Mouse (Mus musculus): ENCODE data around the gene Cotl1. TPM values are rescaled to one million over a fixed set of nuclear protein-coding genes. Genes with fewer than 3 reads are reported as not detected.

Gene Cotl1
- polyA plus RNA-seq, 1 experiment from 2014 or later = 101 TPM

- 0 out of 2 replicates have a peak, but pooled peaks cover 2% of the 10 kb centered on the region for H3K36me3 ChIP-seq (ENCODE audit: insufficient read depth, low read length)
- WGBS = 78% methylated on average over 4 of the region's 4 CpGs
- H3K9ac ChIP-seq (ENCODE audit: low read depth, low read length) = no peak overlapping the region
- DNase-seq (ENCODE audit: low spot score) (no peak), ATAC-seq (replicated peaks; ENCODE audit: low FRiP score, low read depth) (no peak)
- no peaks in the 10 kb centered on the region for H3K27me3 ChIP-seq (ENCODE audit: insufficient read depth, low read length)
- H3K4me2 ChIP-seq (ENCODE audit: low read length) = no peak overlapping the region
- no peak for TF ChIP-seq CTCF (IDR thresholded peaks at IDR 0.05; ENCODE audit: low read depth)
- H3K4me1 ChIP-seq (replicated peaks; ENCODE audit: insufficient read depth, low read length) = peaks cover 40% of the 10 kb centered on the region
- no peak overlapping the region for H3K27ac ChIP-seq
- no peaks in the 10 kb centered on the region for H3K9me3 ChIP-seq (replicated peaks; ENCODE audit: low read length)
- H3K4me3 ChIP-seq (replicated peaks; ENCODE audit: low read depth, low read length) = no peak overlapping the region
These were observed 3.5 kb downstream of the Cotl1 start for GRCm38 (mm10) chr8:119836831-119837230.

DNA sequence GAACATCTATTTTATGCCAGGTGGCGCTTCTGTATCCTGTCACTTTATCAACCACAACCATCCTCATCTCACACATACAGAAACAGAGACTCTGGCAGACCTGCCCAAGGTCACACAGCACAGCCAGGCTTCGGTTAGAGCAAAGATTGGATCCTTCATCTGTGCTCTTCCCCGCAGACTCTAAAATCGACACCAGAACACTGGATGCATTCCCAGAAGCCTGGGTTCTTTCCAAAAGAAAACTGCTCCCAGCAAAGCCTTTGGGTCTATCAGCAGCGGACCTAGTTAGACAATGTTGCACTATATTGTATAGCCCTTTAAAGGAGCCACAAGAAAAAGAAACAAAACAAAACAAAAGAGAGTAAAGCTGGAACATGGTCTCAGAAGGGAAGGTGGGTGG lies 5.1 kb downstream of the Cotl1 start:
- Histone ChIP-seq H3K4me1 (replicated peaks; ENCODE audit: insufficient read depth, low read length) (peaks cover 52% of the 10 kb centered on the region), H3K4me2 (ENCODE audit: low read length) (no peak overlapping the region), H3K27ac (no peak overlapping the region), H3K4me3 (replicated peaks; ENCODE audit: low read depth, low read length) (no peak overlapping the region), H3K36me3 (ENCODE audit: insufficient read depth, low read length) (0 out of 2 replicates have a peak, but pooled peaks cover 2% of the 10 kb centered on the region), H3K9me3 (replicated peaks; ENCODE audit: low read length) (no peaks in the 10 kb centered on the region), H3K9ac (ENCODE audit: low read depth, low read length) (no peak overlapping the region), H3K27me3 (ENCODE audit: insufficient read depth, low read length) (no peaks in the 10 kb centered on the region)
- DNase-seq (ENCODE audit: low spot score) (no peak), ATAC-seq (replicated peaks; ENCODE audit: low FRiP score, low read depth) (no peak)
- TF ChIP-seq CTCF (IDR thresholded peaks at IDR 0.05; ENCODE audit: low read depth) = no peak
- 77% methylated on average over 5 of the region's 5 CpGs for WGBS

DNA sequence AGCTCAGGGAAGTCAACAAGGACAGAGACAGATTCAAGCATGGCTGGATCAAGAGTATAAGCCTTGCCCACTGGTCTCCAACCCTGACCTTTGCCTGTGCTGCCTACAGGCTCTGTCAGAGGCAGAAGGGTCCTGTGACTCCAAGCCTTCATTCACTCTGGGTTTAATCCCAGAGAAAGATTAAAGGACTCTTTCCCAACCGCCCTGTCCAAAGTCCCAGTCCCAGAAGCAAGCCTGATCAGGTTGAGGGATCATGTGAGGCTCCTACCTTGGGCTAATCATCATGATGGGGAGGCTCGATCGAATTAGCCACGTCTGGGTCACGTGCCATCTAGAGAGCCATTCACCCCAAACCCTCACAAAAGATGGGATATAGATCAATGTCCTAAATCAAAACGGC lies 5.7 kb downstream of the Cotl1 start:
- Histone ChIP-seq H3K9me3 (replicated peaks; ENCODE audit: low read length) (no peaks in the 10 kb centered on the region), H3K27me3 (ENCODE audit: insufficient read depth, low read length) (no peaks in the 10 kb centered on the region), H3K4me2 (ENCODE audit: low read length) (no peak overlapping the region), H3K27ac (no peak overlapping the region), H3K4me3 (replicated peaks; ENCODE audit: low read depth, low read length) (no peak overlapping the region), H3K9ac (ENCODE audit: low read depth, low read length) (no peak overlapping the region), H3K4me1 (replicated peaks; ENCODE audit: insufficient read depth, low read length) (peaks cover 55% of the 10 kb centered on the region), H3K36me3 (ENCODE audit: insufficient read depth, low read length) (0 out of 2 replicates have a peak, but pooled peaks cover 2% of the 10 kb centered on the region)
- TF ChIP-seq CTCF (IDR thresholded peaks at IDR 0.05; ENCODE audit: low read depth) = no peak
- 85% methylated on average over 6 of the region's 6 CpGs for WGBS
- ATAC-seq (replicated peaks; ENCODE audit: low FRiP score, low read depth) (0 out of 2 replicates have a peak, but pooled peaks have one; percentile 17), DNase-seq (ENCODE audit: low spot score) (no peak)

GRCm38 (mm10) chr8:119832931-119833330 lies 7.4 kb downstream of the Cotl1 start:
- no peak overlapping the region; the same call in 1 of the 2 replicates for H3K4me2 ChIP-seq (ENCODE audit: low read length)
- ATAC-seq (replicated peaks; ENCODE audit: low FRiP score, low read depth) (no peak), DNase-seq (ENCODE audit: low spot score) (no peak)
- H3K9me3 ChIP-seq (replicated peaks; ENCODE audit: low read length) = no peaks in the 10 kb centered on the region
- no peak for TF ChIP-seq CTCF (IDR thresholded peaks at IDR 0.05; ENCODE audit: low read depth)
- H3K9ac ChIP-seq (ENCODE audit: low read depth, low read length) = no peak overlapping the region
- no peaks in the 10 kb centered on the region for H3K27me3 ChIP-seq (ENCODE audit: insufficient read depth, low read length)
- H3K4me1 ChIP-seq (replicated peaks; ENCODE audit: insufficient read depth, low read length) = peaks cover 53% of the 10 kb centered on the region
- WGBS = 32% methylated on average over 5 of the region's 5 CpGs
- no peak overlapping the region for H3K27ac ChIP-seq
- H3K36me3 ChIP-seq (ENCODE audit: insufficient read depth, low read length) = 0 out of 2 replicates have a peak, but pooled peaks cover 2% of the 10 kb centered on the region
- H3K4me3 ChIP-seq (replicated peaks; ENCODE audit: low read depth, low read length) = no peak overlapping the region

DNA sequence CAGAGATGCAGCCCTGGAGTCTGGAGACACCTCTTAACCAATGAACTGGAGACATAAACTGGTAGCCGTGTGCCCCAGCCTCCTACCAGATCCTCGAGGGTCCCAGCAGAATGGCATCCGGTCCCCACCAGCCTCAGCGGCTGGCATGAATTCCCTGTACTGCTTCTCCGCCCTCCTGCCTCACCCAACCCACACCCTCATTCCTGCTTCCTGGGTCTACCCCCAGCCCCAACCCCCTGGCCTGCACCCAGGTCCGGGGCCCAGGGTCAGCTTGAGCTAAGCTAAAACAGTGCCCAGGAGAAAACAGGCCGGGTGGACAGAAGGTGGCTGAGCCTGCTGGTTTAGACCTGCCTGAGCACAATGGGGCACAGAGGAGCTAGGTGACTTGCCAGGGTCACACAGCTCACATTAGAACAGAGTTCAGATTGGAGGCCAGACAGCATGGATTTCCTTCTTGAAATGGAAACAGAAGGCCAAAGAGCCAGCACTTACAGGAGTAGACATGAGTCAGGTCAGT lies 8.2 kb downstream of the Cotl1 start:
- Histone ChIP-seq H3K9ac (ENCODE audit: low read depth, low read length) (no peak overlapping the region), H3K4me3 (replicated peaks; ENCODE audit: low read depth, low read length) (no peak overlapping the region), H3K27me3 (ENCODE audit: insufficient read depth, low read length) (no peaks in the 10 kb centered on the region), H3K4me2 (ENCODE audit: low read length) (peak overlapping the region; percentile 42; the same call in 1 of the 2 replicates), H3K36me3 (ENCODE audit: insufficient read depth, low read length) (0 out of 2 replicates have a peak, but pooled peaks cover 2% of the 10 kb centered on the region), H3K9me3 (replicated peaks; ENCODE audit: low read length) (no peaks in the 10 kb centered on the region), H3K4me1 (replicated peaks; ENCODE audit: insufficient read depth, low read length) (peaks cover 48% of the 10 kb centered on the region), H3K27ac (peak overlapping the region; percentile 47)
- DNase-seq (ENCODE audit: low spot score) (no peak), ATAC-seq (replicated peaks; ENCODE audit: low FRiP score, low read depth) (no peak)
- TF ChIP-seq CTCF (IDR thresholded peaks at IDR 0.05; ENCODE audit: low read depth) = no peak
- WGBS = 30% methylated on average over 7 of the region's 7 CpGs

DNA sequence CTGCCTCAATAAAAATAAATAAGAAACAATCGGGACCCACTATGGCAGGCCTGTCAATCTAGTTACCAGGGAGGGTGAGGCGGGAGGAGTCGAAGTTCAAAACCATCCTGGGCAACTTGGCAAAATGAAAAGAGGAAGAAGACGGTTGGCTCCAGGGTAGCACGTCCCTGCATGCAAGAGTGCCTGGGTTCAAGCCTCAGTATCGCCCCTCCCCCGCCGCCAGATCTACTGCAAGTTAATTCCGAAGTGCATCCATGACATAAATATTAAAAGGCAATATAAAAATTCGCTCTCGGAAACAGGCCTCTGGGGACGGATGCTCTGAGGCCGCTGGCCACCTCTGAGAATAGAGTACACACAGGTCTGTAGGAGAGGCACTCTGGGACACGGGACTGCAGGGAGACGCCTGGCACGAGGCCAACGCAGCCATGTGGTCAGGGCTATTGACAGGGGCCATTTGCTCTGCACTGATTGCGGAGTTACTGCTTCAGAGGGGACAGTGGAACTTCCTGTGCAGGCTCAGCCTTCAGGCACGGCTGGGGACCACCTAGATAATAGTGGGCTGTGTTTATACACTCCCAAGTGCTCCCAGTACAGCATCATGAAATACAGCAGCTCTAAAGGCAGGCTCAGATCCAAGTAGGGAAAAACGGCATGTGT lies 8.9 kb downstream of the Cotl1 start:
- peak; percentile 68 for ATAC-seq (replicated peaks; ENCODE audit: low FRiP score, low read depth)
- Histone ChIP-seq H3K9ac (ENCODE audit: low read depth, low read length) (no peak overlapping the region), H3K36me3 (ENCODE audit: insufficient read depth, low read length) (no peaks in the 10 kb centered on the region), H3K4me2 (ENCODE audit: low read length) (peak overlapping the region; percentile 42; the same call in 1 of the 2 replicates), H3K27ac (peak overlapping the region; percentile 47), H3K4me3 (replicated peaks; ENCODE audit: low read depth, low read length) (no peak overlapping the region), H3K9me3 (replicated peaks; ENCODE audit: low read length) (no peaks in the 10 kb centered on the region), H3K4me1 (replicated peaks; ENCODE audit: insufficient read depth, low read length) (peaks cover 48% of the 10 kb centered on the region), H3K27me3 (ENCODE audit: insufficient read depth, low read length) (no peaks in the 10 kb centered on the region)
- TF ChIP-seq CTCF (IDR thresholded peaks at IDR 0.05; ENCODE audit: low read depth) = no peak
- WGBS = 13% methylated on average over 20 of the region's 20 CpGs
- DNase-seq (ENCODE audit: low spot score) = peak; percentile 86
